Mouse (Mus musculus) common myeloid progenitor, adult 5-6 weeks (primary cell): ENCODE data around the gene Mtx2. TPM values are rescaled to one million over a fixed set of nuclear protein-coding genes. Genes with fewer than 3 reads are reported as not detected.

Experiments used
- ATAC-seq: replicated peaks from 2 replicates; pipeline ENCODE4 v1.8.0; 2016; ENCODE audit warnings: low read depth, mild to moderate bottlenecking, moderate TSS enrichment, inconsistent platforms; ENCODE audit not compliant: poor library complexity, severe bottlenecking
- total RNA-seq: library from RNA; stranded (forward); fragments of 200-1000, 187-1606 nt; gene quantifications from 2 replicates; pipeline ENCODE4 v1.2.3, GENCODE M21; 2017

Mtx2 gene
- total RNA-seq, 1 experiment from 2014 or later: 28.7 TPM

- no peak for ATAC-seq
These were observed 82.0 kb downstream of the Mtx2 start for GRCm38 (mm10) chr2:74907368-74908291.

GRCm38 (mm10) chr2:74912031-74912430 is 86.4 kb downstream of the Mtx2 start:
- ATAC-seq: no peak

- no peak for ATAC-seq
These were observed 92.4 kb downstream of the Mtx2 start for GRCm38 (mm10) chr2:74917880-74918537.

- peak; percentile 96 for ATAC-seq
These were observed 100.6 kb downstream of the Mtx2 start for GRCm38 (mm10) chr2:74925968-74926814.

Other genes with a start within 250 kb of the Mtx2 start
- gene Lnpk, start 246.4 kb upstream of the Mtx2 start, total RNA-seq: 44.5 and 49.9 TPM in 2 replicates
- not detected in 2 replicates for gene Evx2, start 166.2 kb upstream of the Mtx2 start, total RNA-seq
- gene Hoxd13, start 157.5 kb upstream of the Mtx2 start, total RNA-seq: not detected in 2 replicates
- gene Hoxd12, start 150.8 kb upstream of the Mtx2 start, total RNA-seq: not detected in 2 replicates
- gene Hoxd11, start 146.2 kb upstream of the Mtx2 start, total RNA-seq: not detected in 2 replicates
- gene Hoxd10, start 133.9 kb upstream of the Mtx2 start, total RNA-seq: not detected in 2 replicates
- not detected in 2 replicates for gene Hoxd9, start 128.1 kb upstream of the Mtx2 start, total RNA-seq
- gene Hoxd8, start 121.2 kb upstream of the Mtx2 start, total RNA-seq: not detected in 2 replicates
- gene Hoxd3, start 113.9 kb upstream of the Mtx2 start, total RNA-seq: not detected in 2 replicates
- not detected in 2 replicates for gene Hoxd4, start 113.9 kb upstream of the Mtx2 start, total RNA-seq
- gene Gm28230, start 99.1 kb upstream of the Mtx2 start, total RNA-seq: not detected in 2 replicates
- gene Hoxd1, start 62.8 kb upstream of the Mtx2 start, total RNA-seq: not detected in 2 replicates